Mouse (Mus musculus) thymus, postnatal 4 days (tissue): Measurements from ENCODE around the gene Wipi2.
A peak's percentile ranks its signal among the peaks of the same experiment; 100 is the strongest.

Experiments
- DNase-seq: peaks from one replicate; pipeline ENCODE4 v3.0.0; 2021

Gene Wipi2

DNA sequence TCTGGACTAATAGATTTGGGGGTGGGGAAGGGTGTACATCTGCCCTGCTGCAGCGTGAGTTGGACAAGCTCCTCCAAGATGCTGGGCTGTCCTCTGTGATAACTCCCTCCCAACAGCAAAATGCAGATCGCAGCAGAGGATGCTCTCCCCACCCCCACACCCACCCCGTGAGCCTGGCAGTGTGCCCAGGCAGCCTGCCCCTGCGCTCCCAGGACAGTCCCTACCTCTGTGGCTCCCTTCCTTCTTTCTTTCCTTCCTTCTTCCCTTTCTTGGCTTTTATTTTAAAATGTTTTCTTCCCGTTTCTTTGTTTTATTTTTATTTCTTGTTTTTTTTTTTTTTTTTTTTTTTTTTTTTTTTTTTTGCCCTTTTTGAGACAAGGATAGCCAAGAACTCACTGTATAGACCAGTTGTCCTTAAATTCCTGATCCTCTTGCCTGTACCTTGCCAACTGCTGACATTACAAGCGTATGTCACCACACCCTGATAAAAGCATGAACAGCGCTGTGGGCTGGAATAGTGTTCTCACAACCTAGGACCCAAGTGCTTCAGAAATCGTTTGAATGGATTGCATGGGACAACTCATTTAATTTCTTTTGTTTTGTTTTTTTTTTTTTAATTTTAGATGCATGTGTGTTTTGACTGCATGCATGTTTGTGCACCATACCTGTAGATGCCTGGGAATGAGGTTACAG lies 66.4 kb downstream of the Wipi2 start:
- DNase-seq, result no peak

DNA sequence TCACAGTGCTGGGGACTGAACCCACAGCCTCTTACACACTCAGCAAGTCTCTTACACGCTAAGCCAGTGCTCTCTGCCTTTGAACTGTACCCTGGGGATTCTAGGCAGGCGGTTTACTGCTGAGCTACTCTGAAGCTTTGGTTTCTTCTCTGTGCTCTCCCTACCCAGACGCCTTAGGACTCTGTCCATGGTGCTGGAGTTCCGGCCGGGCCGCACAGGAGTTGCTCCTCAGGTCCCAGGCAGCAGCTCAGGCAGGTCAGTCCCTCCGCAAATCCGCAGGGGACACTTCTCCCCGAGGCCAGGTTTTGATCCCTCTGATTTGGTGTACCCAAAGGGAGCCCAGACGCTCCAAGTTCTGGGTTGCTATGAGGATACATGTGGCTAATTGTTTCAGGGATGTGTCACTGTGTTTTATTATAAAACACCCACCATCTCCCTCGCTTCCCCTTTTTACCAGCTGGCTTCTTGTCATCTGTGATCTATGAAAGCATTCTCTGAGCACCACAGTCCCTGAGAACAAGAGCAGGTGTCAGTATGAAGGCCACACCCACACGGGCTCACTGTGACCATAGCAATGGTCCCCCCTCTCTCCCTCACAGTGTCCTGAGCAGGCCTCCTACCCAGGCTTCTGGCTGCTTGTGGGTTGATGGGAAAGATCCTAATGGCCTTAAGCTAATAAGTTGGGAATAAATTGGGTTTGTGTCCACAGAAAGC lies 67.3 kb downstream of the Wipi2 start:
- DNase-seq, result peak; percentile 71

DNA sequence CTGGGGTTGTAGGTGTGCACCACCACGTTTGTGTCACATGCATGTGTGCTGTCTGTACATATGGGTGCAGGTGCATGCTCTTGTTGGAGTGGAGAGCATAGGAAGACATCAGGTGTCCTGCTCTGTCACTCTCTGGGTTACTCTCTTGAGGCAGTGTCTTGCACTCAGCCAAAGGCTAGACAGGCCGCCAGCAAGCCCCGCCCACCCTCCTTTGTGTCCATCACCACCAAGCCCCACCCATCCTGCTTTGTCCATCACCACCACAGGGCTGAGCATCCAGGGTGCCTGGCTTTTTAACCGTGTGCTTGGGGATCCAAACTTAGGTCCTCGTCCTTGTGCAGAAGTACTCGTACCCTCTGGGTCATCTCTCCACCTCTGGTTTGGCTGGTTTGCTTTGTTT lies 68.8 kb downstream of the Wipi2 start:
- DNase-seq, result no peak

DNA sequence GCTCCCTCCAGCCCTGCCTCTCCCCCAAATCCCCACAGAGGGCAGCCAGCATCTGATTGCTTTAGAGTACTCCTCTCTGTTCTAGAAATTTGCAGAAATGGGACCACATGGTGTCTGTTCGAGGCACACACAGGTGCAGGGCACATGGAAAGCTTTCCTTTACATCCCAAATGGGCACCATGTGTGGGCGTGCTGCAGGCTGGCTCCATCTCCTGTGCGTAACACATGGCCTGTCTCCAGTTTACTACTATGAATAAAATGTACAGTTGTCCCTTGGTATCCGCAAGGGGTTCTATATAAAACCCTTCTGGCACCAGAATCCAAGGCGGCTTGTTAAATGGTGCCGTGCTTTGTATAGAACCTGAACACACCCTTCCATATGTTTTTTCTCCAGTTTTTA lies 69.4 kb downstream of the Wipi2 start:
- DNase-seq, result no peak

DNA sequence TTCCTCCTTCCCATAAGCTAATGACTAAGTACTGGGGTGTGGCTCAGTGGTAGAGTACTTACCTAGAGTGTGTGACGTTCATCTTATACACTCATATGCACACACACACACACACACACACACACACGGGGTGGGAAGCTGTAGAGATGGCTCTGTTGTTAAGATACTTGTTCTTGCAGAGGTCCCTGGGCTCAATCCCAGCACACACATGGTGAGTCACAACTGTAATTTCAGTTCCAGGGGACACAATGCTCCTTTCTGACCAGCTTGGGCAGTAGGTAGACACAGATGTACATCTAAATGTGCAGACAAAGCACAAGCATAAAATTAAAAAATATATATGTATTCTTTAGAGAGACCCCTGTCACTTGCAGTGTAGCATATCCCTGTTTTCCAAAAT lies 70.2 kb downstream of the Wipi2 start:
- DNase-seq, result no peak

DNA sequence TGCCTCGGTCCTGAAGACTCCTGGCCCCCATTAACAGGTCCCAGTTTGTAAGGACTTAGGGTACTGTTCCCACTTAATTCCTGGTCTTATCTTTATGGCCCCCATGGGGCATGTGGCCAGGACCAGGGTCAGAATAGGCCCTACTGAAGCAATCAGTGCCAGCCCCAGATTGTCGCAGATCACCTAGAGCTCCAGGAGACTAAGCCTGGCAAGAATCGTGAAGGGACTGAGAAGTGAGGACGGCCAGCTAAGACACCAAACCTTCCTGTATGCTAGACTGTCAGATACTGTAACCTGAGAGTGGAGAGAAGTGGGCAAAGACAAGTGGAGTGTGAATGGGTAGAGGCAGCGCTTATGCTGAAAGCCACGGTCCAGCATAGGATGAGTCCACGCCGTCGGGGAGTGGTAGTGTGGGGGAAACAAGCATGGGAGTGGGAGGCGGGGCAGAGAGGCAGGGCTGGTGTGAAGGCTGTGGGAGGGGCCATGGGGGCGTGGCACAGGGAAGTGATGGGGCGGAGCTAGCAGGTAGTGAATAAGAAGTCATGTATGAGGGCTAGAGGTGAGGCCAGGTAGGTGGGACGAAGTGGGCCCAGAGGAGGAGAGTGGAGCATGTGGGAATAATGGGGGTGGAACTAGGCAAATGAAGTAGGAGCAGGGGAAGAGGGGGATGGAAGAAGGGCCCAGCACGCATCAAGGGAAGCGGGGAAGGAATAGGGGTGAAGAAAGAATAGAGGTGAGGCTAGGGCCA lies 73.5 kb downstream of the Wipi2 start:
- DNase-seq, result peak; percentile 49

DNA sequence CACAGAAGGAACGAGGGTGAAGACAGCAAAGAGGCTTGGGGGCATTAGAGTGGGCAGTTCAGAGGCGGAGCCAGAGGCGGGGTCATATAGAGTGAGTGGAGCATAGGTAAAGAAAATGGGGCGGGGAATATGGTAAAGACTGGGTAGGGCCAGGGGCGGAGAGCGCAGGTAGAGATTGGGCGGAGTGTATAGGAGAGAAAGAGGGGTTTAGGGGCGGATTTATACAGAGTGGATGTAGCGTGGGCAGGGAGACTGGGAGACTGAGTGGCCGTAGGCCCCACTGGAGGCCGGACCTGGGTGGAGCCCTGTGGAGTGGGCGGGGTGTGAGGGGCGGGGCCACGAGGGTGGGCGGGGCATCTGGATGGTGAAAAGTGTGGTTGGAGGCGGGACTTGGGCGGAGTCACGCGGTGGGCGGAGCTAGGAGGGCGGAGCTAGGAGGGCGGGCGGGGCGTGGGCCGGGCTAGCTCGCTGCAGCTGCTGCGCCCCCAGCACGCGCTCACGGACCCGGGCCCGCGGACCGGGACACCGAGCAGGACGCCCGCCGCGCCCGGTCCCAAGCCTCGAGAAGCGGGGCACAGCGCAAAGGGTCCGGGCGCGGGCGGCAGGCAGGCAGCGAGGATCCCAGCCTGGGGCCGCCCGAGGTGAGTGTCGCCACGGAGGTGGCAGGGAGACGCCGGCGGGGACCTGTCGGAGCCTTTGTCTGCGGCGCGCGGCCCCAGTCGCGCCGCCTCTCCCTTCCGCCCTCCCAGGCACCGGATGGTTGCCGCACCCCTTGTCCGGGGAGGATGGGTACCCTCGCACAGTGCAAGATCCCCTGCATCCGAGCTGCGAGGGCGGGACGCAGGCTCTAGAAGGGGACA lies 74.4 kb downstream of the Wipi2 start:
- peak; percentile 60 for DNase-seq

DNA sequence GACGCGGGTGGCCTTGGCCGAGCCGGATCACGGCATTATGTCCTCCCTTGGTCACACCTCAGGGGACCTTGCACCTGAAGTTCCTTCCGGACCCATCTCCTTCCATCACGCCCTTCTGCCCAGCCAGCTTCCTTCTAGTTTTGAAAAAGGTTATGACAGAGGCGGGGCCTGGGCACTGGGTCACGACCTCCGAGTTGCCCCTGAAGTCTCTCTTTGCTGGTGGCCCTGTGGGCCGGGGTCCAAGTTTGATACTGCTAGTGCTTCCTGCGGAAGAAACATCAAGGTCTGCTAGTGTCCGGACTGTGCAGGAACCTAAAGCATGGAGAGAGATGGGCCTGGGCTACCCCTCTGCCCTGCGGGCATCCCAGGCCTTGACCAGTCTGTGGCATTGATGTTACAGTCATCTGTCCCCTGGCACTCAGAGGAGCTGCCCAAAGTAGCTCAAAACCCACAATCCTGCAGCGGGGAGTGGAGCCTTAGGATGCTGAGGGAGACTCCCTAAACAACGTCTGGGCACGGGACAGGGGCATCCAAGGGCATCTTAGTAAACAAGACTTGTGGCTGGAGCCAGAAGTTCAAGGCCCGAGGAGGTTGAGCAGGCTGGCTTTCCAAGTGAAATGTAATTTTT lies 75.1 kb downstream of the Wipi2 start:
- no peak for DNase-seq

DNA sequence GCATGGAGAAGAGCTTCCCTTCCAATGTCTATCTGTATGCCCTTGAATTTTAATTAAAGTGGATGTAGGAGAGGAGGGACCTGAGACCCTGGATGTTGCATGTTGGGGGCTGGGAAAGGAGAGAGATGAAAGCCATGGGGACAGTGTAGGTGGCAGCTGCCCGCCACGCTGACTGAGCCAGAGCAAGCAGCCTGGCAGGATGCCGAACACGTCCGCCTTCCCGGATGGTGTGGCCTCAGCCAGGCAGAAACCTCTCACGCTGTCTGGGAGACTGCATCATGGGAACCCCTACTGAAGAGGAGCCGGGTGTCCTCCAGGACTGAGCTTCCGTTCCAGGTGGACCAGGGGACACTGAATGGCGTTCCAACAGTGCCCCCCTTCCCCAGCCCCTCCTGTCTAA lies 76.1 kb downstream of the Wipi2 start:
- no peak for DNase-seq

DNA sequence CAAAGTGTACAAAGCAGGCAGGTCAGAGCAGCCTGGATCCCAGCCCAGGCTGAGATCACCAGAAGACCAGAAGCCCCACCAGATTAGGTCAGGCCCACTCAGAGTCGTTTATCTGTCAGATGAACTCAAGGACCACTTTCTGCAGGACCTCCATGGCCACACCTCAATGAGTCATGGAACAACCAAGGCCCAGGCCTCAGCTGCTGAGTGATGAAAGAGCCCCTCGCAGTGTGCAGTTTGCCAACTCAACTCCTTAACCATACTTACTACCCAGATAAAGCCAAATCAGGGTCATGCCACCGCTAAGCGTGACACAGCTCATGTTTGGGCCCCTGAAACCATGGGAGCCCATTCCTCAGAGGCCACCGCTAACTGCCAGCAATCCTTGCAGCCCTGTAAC lies 80.2 kb downstream of the Wipi2 start:
- no peak for DNase-seq

DNA sequence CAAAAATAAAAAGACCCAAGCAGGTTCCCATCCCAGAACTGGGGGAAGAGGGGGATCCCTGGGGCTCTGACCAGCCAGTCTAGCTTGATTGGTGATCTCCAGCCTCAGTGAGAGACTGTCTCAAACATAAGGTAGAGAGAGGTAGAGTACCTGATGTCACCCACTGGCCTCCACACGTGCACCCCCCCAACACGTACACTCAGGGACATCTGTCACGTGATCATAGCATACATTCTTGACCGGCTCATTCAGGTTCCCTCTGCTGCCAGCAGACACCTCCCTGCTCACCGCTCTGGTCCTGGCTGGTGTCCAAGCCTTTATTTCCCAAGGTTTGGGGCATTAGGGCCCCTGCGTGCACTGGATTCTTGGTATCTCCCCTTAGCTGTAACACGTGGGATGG lies 81.9 kb downstream of the Wipi2 start:
- DNase-seq, result no peak

DNA sequence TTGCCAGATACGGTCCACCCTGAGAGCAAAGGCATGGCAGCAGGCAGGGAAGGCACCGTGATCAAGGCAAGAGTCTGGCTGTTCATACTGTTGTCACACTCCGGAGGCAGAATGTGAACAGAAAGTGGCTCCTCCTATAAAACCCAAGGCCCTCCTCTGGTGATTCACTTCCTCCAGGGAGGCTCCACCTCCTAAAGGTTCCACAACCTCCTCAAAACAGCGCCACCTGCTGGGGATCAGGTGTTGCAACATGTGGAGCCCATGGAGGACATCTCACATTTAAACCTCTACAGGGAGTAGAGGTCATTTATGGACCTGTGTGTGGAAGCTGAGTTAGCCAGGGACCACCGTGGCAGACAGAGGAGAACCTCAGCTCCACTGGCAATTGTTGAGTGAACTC lies 84.9 kb downstream of the Wipi2 start:
- DNase-seq, result no peak

DNA sequence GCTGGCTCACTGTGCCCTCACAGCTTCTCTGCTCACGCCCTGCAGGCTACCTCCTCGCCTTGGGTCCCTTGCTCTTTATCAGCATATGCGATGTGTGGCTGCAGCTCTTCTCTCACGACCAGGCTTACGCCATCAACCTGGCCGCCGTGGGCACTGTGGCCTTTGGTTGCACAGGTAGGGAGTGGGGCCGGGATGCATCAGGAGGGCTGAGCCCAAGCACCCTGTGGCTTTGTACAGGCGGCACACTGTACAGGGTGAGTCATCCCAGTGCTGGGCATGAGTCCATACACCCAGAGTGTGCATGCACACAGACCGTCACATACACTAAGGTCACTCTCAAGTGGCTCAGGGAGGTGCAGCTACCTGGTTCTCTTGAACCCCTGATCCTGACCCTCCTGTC lies 86.5 kb downstream of the Wipi2 start:
- no peak for DNase-seq

DNA sequence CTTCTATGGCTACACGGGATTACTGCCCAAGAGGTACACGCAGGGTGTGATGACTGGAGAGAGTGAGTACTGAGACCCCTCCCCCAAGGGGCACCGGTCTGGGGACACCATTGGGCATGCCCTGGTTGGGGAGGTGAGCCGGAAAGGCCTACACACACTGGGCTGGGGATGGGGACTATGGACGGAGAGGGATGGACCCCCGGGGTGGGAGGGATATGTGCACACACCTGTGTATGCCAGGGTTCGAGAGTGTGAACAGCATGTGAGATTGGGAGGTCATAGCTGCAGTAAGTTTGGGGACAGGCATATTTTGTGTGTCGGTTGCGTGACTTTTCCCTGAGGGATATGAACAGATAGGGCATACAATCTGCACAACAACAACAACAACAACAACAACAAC lies 87.6 kb downstream of the Wipi2 start:
- no peak for DNase-seq

DNA sequence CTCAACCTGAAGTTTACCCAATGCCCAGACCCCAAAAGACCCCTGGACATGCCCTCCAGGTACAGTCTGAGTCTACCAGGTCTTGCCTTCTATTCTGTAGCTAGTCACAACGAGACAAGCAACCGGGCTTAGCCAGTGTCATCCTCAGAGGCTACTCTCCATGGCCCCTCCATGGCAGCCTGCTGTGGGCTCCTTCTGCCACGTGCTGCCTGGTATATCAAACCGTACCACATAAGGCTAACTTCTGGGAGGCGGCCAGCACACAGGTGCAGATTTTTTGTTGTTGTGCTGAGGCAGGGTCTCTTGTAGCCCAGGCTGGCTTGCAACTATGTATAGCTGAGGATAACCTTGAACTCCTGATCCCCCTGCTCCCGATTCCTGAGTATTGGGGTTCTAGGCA lies 88.6 kb downstream of the Wipi2 start:
- DNase-seq, result no peak

DNA sequence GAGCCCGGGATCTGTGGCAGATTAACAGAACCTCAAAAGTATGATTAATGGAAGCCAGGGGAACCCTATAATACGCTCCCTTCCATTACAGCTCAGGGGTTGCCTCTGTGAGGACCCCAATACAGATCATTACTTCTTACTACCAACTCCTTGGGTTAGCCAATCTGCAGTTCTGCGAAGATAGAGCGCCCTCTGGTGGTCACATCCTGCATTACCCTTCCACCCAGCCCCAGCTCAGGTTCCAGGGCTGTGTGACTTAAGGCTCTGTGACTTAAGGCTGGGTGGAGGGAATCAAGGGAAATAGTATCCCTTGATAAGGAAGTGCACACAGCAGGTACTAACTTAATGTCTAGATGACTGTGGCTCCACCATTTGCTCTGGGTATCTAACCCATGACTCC lies 90.5 kb downstream of the Wipi2 start:
- peak; percentile 91 for DNase-seq

DNA sequence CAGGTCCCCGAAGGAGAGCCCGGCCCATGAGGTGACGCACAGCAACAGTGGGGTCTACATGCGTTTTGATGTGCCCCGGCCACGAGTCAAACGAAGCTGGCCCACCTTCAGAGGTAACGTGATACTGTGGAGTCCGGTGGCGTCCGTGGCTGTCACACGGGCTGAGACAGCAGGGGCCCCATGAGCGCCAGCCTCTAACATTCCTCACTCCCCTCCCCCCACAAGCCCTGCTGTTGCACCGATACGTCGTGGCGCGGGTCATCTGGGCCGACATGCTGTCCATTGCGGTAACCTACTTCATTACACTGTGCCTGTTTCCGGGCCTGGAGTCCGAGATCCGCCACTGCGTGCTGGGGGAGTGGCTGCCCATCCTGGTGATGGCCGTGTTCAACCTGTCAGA lies 91.0 kb downstream of the Wipi2 start:
- DNase-seq, result no peak

DNA sequence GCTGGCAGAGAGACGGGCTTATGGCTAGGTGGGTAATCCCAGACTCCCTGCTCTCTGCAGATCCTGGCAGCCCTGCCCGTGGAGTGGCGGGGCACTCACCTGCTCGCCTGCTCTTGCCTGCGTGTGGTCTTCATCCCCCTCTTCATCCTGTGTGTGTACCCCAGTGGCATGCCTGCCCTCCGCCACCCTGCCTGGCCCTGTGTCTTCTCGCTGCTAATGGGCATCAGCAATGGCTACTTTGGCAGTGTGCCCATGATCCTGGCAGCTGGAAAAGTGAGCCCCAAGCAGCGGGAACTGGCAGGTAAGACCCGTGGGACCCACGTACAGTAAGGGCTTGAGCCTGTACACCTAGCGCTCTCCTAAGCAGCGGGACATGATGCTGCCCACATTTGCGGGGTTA lies 92.4 kb downstream of the Wipi2 start:
- no peak for DNase-seq
